In the genomic region with DNA sequence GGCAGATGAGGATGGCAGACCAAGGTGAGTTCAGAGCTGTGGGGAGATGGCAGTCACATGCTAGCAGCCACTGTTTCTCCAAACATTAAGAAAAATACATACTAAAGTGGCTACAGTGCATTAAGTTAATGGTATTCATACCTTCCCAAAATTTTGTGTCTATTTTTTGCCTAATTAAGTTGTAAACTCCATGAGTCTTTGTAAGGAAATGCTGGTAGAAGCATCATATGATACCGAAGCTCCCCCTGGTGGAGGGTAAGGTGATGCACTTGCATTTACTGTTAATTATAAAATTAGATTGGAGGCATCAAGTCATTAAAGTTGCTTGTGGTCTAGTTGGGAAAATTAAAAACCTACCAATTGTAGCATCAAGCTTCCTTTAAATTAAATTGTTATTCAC, we compare ENCODE assay signal across 8 mouse cellular contexts. TPM values are rescaled to one million over a fixed set of nuclear protein-coding genes. Genes with fewer than 3 reads are reported as not detected.
DNase-seq lines count a peak whose midpoint lies in the region; ATAC-seq and TF ChIP-seq lines count a peak whose summit lies in the region.
"Had no signal": no experiment of that assay in that cellular context is flagged by ENCODE, and none has a peak within 500 bp of the region (broad histone marks: within the 10 kb centered on the region; RNA-seq: fewer than 3 reads in every experiment).

No protein-coding gene starts in this region.

- no peak overlapping the region for H3K4me2 ChIP-seq in stomach, postnatal 0 days (replicated peaks; ENCODE audit: low read depth)

- TF ChIP-seq CTCF in E14TG2a.4 (conservative IDR thresholded peaks at IDR 0.05; ENCODE audit: low read length) = peak; percentile 79
- TF ChIP-seq CTCF in lung, adult 2 months (IDR thresholded peaks at IDR 0.05; ENCODE audit: insufficient read depth, low read length) = 0 out of 2 replicates have a peak, but pooled peaks have one; percentile 6
- peak; percentile 90 for TF ChIP-seq CTCF in stomach, postnatal 0 days (IDR thresholded peaks at IDR 0.05; ENCODE audit: low read depth)

- ATAC-seq in stomach, postnatal 0 days (ENCODE audit: low FRiP score, low TSS enrichment) = no peak

- 0% methylated on average over 1 of the region's 1 CpGs for WGBS in lung, adult 2 months
- WGBS in stomach, postnatal 0 days = 8% methylated on average over 1 of the region's 1 CpGs

- peaks cover 10% of the 10 kb centered on the region for H3K36me3 ChIP-seq in E14TG2a.4 (ENCODE audit: insufficient read depth, low read length)
- no peaks in the 10 kb centered on the region for H3K36me3 ChIP-seq in stomach, postnatal 0 days (ENCODE audit: control insufficient read depth, insufficient read depth, low read length)

- no peak for TF ChIP-seq POLR2A in lung, adult 2 months (IDR thresholded peaks at IDR 0.05; ENCODE audit: borderline replicate concordance, extremely low read depth, low read depth, low read length)

- H3K27ac ChIP-seq in stomach, postnatal 0 days (replicated peaks) = no peak overlapping the region
- H3K27ac ChIP-seq: macrophage had no signal

- peak; percentile 29 to 71 for DNase-seq in layer of hippocampus, adult 8-10 months (ENCODE audit: low spot score in 2 of 2)
- no peak for DNase-seq in layer of hippocampus, adult 9-10 months (ENCODE audit: low spot score)
- peak; percentile 46 for DNase-seq in T-cell, adult 2 months (ENCODE audit: low spot score)
- DNase-seq in embryo, embryonic 11 days = peak; percentile 84
- DNase-seq in lung, adult 2 months = no peak
- no peak for DNase-seq in stomach, postnatal 0 days (ENCODE audit: low spot score)

- no peak for TF ChIP-seq EP300 in stomach, postnatal 0 days (optimal IDR thresholded peaks at IDR 0.05)

- H3K9me3 ChIP-seq in E14TG2a.4 (ENCODE audit: low read length) = no peaks in the 10 kb centered on the region
- H3K9me3 ChIP-seq in stomach, postnatal 0 days (ENCODE audit: control insufficient read depth, low read length) = no peaks in the 10 kb centered on the region

- no peak overlapping the region for H3K9ac ChIP-seq in stomach, postnatal 0 days (ENCODE audit: low read length)

- no peaks in the 10 kb centered on the region for H3K27me3 ChIP-seq in E14TG2a.4 (ENCODE audit: insufficient read depth, low read length)
- no peaks in the 10 kb centered on the region for H3K27me3 ChIP-seq in stomach, postnatal 0 days (ENCODE audit: control insufficient read depth, insufficient read depth, low read length)

- peaks cover 3% of the 10 kb centered on the region; the same call in 1 of the 2 replicates for H3K4me1 ChIP-seq in E14TG2a.4 (replicated peaks; ENCODE audit: low read depth, low read length)
- no peaks in the 10 kb centered on the region for H3K4me1 ChIP-seq in lung, adult 2 months (ENCODE audit: control insufficient read depth, insufficient read depth, low read length)
- no peaks in the 10 kb centered on the region for H3K4me1 ChIP-seq in stomach, postnatal 0 days (replicated peaks; ENCODE audit: control insufficient read depth, insufficient read depth)

- H3K4me3 ChIP-seq in E14TG2a.4 (replicated peaks; ENCODE audit: low read length) = no peak overlapping the region
- no peak overlapping the region for H3K4me3 ChIP-seq in lung, adult 2 months (replicated peaks; ENCODE audit: extremely low read depth, low read depth, low read length)
- no peak overlapping the region for H3K4me3 ChIP-seq in stomach, postnatal 0 days (ENCODE audit: low read depth, low read length)

RNA-seq across cellular contexts. Expression of a gene that starts 21.6 kb away (rescaled TPM):
- 10 to 100 TPM; 69.6 to 79.1 (median 72.2) TPM for total RNA-seq in layer of hippocampus, adult 8-10 months (2022)
- polyA plus RNA-seq in lung, adult 2 months (2012; rRNA removed) = 5.7 and 7.6 TPM in 2 replicates
- polyA plus RNA-seq in stomach, postnatal 0 days (2015; fragmentation: Nextera tagmentation; extraction: Ambion mirVana) = 2.8 and 2.9 TPM in 2 replicates

RNA-seq across cellular contexts. Expression of a gene that starts 38.7 kb away (rescaled TPM):
- 10 to 100 TPM; 12.6 to 13.5 (median 13.1) TPM for total RNA-seq in layer of hippocampus, adult 8-10 months (2022)
- polyA plus RNA-seq in lung, adult 2 months (2012; rRNA removed) = 11.6 and 25.8 TPM in 2 replicates
- polyA plus RNA-seq in stomach, postnatal 0 days (2015; fragmentation: Nextera tagmentation; extraction: Ambion mirVana) = 14.7 and 16.0 TPM in 2 replicates

Comparison
In these comparisons a context has a peak if more than half of its experiments do, and no peak if none do; other contexts are left out.
1. DNase-seq: peak in layer of hippocampus, adult 8-10 months (2 of 2), T-cell, adult 2 months (single experiment) and embryo, embryonic 11 days (single experiment); none in layer of hippocampus, adult 9-10 months (single experiment), lung, adult 2 months (single experiment) and stomach, postnatal 0 days (single experiment).
2. CTCF ChIP-seq: peak in every context shown above with its lines; median percentile 90 in stomach, postnatal 0 days; 79 in E14TG2a.4; 6 in lung, adult 2 months.